Mouse (Mus musculus) stomach, embryonic 14.5 days (tissue): ENCODE results near the gene Odc1. TPM values are rescaled to one million over a fixed set of nuclear protein-coding genes. Genes with fewer than 3 reads are reported as not detected.

Experiments used
- ATAC-seq: fragments of 200-750 bp; cut with Nextera tagmentation; 2 replicates; pipeline ENCODE4 v1.8.0; 2017; ENCODE audit warnings: low read depth, moderate TSS enrichment; ENCODE audit not compliant: insufficient number of reproducible peaks, insufficient read depth, low FRiP score
- H3K27ac ChIP-seq: fragments of 300-500 bp; sonication (generic); 2 replicates; pipeline ENCODE4 v1.5.1; 2014; ENCODE audit warnings: mild to moderate bottlenecking, low read length, moderate library complexity, mixed read lengths
- H3K27me3 ChIP-seq: fragments of 300-500 bp; sonication (generic); 2 replicates; pipeline ENCODE4 v1.6.1; 2014; ENCODE audit warnings: low read length, control low read depth, mixed read lengths; ENCODE audit not compliant: control insufficient read depth, insufficient read depth
- H3K36me3 ChIP-seq: fragments of 300-500 bp; sonication (generic); 2 replicates; pipeline ENCODE4 v1.6.1; 2014; ENCODE audit warnings: mild to moderate bottlenecking, control low read depth, low read length, moderate library complexity, mixed read lengths; ENCODE audit not compliant: control insufficient read depth, insufficient read depth
- H3K4me1 ChIP-seq: fragments of 300-500 bp; sonication (generic); 2 replicates; pipeline ENCODE4 v1.6.1; 2014; ENCODE audit warnings: low read length, control low read depth, mixed read lengths; ENCODE audit not compliant: control insufficient read depth, insufficient read depth
- H3K4me2 ChIP-seq: fragments of 300-500 bp; sonication (generic); replicated peaks from 2 replicates; pipeline ENCODE4 v1.6.1; 2014; ENCODE audit warnings: low read depth, low read length, control low read depth
- H3K4me3 ChIP-seq: fragments of 300-500 bp; sonication (generic); 2 replicates; pipeline ENCODE4 v1.5.1; 2014; ENCODE audit warnings: low read depth, low read length, control low read depth
- H3K9ac ChIP-seq: fragments of 300-500 bp; sonication (generic); replicated peaks from 2 replicates; pipeline ENCODE4 v1.6.1; 2014; ENCODE audit warnings: low read depth, mild to moderate bottlenecking, control low read depth, low read length, moderate library complexity, mixed read lengths
- H3K9me3 ChIP-seq: fragments of 300-500 bp; sonication (generic); 2 replicates; pipeline ENCODE4 v1.6.1; 2016; ENCODE audit warnings: low read depth, low read length, control low read depth; ENCODE audit not compliant: control insufficient read depth
- WGBS: fragments of 180-500 bp; shearing (Covaris S2); extraction: QIAGEN DNeasy Blood & Tissue Kit; methylation state at CpG from one replicate; pipeline ENCODE4 v1.1.7; 2014; 5-methylcytosine and 5-hydroxymethylcytosine counted together
- polyA plus RNA-seq: library from polyadenylated mRNA; unstranded; fragments of >200 nt; fragmentation: Nextera tagmentation; extraction: Ambion mirVana; gene quantifications from 2 replicates; pipeline ENCODE4 v1.2.1, GENCODE M21; 2014

Gene Odc1
- polyA plus RNA-seq, 1 experiment from 2014 or later: 160 TPM

GRCm38 (mm10) chr12:17566046-17566408 lies 21.4 kb downstream of the Odc1 start:
- Histone ChIP-seq H3K4me2 (no peak overlapping the region), H3K27ac (no peak overlapping the region), H3K4me3 (no peak overlapping the region), H3K36me3 (no peaks in the 10 kb centered on the region), H3K4me1 (no peaks in the 10 kb centered on the region), H3K9ac (no peak overlapping the region), H3K9me3 (no peaks in the 10 kb centered on the region), H3K27me3 (no peaks in the 10 kb centered on the region)
- ATAC-seq: no peak
- WGBS: 92% methylated on average over 1 of the region's 1 CpGs

DNA sequence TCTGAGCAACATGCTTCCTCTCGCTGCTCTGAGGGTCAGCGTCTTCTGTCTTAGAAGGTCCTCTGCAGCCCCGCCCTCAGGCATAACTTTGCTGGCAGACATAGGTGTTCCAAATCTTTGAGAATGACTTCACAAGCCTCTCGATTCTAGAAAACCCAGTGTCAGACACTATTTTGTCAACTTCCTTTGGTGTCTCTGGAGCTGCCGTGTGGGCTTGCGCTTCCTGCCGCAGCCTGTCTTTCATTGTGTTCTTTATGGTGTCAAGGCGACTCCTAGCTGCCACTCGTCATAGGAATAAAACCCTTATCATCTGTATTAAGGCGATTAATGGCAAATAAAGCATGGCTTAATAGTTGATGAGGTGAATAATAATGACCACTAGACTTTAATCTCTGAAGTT lies 24.0 kb downstream of the Odc1 start:
- Histone ChIP-seq H3K4me3 (no peak overlapping the region), H3K27me3 (no peaks in the 10 kb centered on the region), H3K36me3 (no peaks in the 10 kb centered on the region), H3K9me3 (no peaks in the 10 kb centered on the region), H3K4me1 (no peaks in the 10 kb centered on the region), H3K9ac (no peak overlapping the region), H3K27ac (no peak overlapping the region), H3K4me2 (no peak overlapping the region)
- WGBS: 85% methylated on average over 10 of the region's 10 CpGs
- ATAC-seq: no peak

- H3K4me3 ChIP-seq: no peak overlapping the region
- H3K9me3 ChIP-seq: no peaks in the 10 kb centered on the region
- ATAC-seq: no peak
- no peaks in the 10 kb centered on the region for H3K27me3 ChIP-seq
- no peak overlapping the region for H3K4me2 ChIP-seq
- no peak overlapping the region for H3K9ac ChIP-seq
- peaks cover 6% of the 10 kb centered on the region; the same call in 1 of the 2 replicates for H3K4me1 ChIP-seq
- 78% methylated on average over 4 of the region's 4 CpGs for WGBS
- H3K27ac ChIP-seq: no peak overlapping the region
- no peaks in the 10 kb centered on the region for H3K36me3 ChIP-seq
Observed at GRCm38 (mm10) chr12:17574591-17574990, 30.0 kb downstream of the Odc1 start.

DNA sequence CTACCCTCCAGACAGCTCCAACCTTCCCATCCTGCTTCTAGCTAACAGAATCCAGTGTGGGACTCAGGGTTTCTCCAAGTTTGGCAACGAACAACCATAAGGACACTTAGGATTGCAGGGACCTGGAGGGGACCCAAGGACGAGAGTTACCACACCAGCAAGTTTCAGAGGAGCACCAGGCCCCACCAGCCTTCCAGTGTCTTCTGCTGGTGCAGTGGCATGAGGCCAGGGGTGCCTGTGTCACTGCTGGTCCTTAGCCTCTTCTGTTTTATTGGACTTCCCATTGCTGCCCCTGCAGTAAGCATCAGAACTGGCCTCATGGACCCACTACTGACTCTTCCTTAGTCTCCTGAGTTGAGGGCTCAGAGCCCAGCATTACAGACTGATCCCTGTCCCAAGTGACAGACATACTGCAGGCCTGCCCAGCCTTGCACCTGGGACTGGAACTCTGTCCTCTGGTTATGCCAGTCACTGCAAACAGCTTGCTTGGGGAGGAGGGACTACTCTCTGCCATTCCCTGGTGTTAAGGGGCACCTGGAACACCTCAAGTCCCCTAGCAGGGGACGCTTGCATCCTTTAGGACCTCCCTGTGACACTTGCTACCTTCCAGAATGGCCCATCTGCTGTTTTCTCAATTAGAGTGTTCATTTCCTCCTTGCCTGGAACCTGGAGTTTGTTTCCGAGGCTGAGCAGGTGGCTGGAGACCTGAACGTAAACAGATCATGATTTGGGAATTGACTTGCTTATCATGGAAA lies 30.7 kb downstream of the Odc1 start:
- WGBS: 48% methylated on average over 5 of the region's 5 CpGs
- H3K4me3 ChIP-seq: no peak overlapping the region
- ATAC-seq: no peak
- no peaks in the 10 kb centered on the region for H3K36me3 ChIP-seq
- no peak overlapping the region for H3K4me2 ChIP-seq
- no peaks in the 10 kb centered on the region for H3K27me3 ChIP-seq
- no peak overlapping the region for H3K27ac ChIP-seq
- no peak overlapping the region for H3K9ac ChIP-seq
- no peaks in the 10 kb centered on the region for H3K9me3 ChIP-seq
- peaks cover 6% of the 10 kb centered on the region; the same call in 1 of the 2 replicates for H3K4me1 ChIP-seq

DNA sequence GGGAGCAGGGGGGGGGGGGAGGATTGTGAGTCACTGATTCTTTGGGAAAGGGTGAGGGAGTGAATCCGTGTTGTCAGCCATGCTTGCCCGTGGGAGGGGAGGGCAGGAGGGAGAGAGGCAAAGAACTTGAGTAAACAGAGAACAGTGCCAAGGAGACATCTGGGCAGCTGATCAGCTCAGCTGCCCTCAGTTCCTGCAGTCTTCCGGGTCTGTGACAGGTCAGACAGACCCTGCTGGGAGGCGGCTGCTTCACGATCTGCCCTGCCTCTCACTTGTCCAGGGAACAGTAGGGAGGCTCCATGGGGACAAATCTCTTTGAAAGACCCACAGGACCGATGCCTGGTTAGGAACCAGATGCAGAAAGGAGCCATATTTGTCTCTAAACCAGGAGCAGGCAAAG lies 31.4 kb downstream of the Odc1 start:
- no peak overlapping the region for H3K4me3 ChIP-seq
- no peaks in the 10 kb centered on the region for H3K9me3 ChIP-seq
- H3K36me3 ChIP-seq: no peaks in the 10 kb centered on the region
- peaks cover 6% of the 10 kb centered on the region; the same call in 1 of the 2 replicates for H3K4me1 ChIP-seq
- WGBS: 10% methylated on average over 6 of the region's 6 CpGs
- 0 out of 2 replicates have a peak, but pooled peaks have one; percentile 61 for ATAC-seq
- H3K27me3 ChIP-seq: no peaks in the 10 kb centered on the region
- 0 out of 2 replicates have a peak overlapping the region, but pooled peaks have one; percentile 10 for H3K27ac ChIP-seq
- H3K9ac ChIP-seq: no peak overlapping the region
- no peak overlapping the region for H3K4me2 ChIP-seq

- WGBS: 41% methylated on average over 4 of the region's 4 CpGs
Observed at GRCm38 (mm10) chr12:17578601-17579000, 34.0 kb downstream of the Odc1 start.

DNA sequence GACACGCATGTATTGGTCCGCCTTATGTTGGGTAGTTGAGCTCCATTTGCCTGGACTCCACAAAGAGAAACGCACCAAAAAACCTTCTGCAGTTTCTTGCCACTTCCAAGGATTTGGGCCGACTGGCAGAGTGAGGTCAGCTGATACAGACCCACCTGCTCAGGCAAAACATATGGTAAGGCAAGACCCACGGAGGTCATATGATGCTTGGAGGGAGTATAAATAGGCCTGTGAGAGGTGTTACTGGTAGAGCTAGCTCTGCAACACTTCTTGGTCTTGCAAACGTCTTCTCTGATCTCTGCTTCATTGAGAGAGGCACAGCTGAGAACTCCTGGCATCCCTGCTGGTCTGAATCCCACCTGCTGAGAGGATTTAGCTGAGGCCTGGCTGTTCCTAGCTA lies 36.4 kb downstream of the Odc1 start:
- no peak overlapping the region for H3K9ac ChIP-seq
- ATAC-seq: no peak
- H3K4me3 ChIP-seq: no peak overlapping the region
- 64% methylated on average over 6 of the region's 6 CpGs for WGBS
- no peak overlapping the region for H3K27ac ChIP-seq
- H3K4me2 ChIP-seq: no peak overlapping the region
- no peaks in the 10 kb centered on the region for H3K36me3 ChIP-seq
- H3K4me1 ChIP-seq: peaks cover 5% of the 10 kb centered on the region; the same call in 1 of the 2 replicates
- H3K9me3 ChIP-seq: no peaks in the 10 kb centered on the region
- no peaks in the 10 kb centered on the region for H3K27me3 ChIP-seq

More at GRCm38 (mm10) chr12:17578601-17579000, 34.0 kb downstream of the Odc1 start:
- Histone ChIP-seq H3K9me3 (no peaks in the 10 kb centered on the region), H3K36me3 (no peaks in the 10 kb centered on the region), H3K4me1 (peaks cover 6% of the 10 kb centered on the region; the same call in 1 of the 2 replicates), H3K27ac (no peak overlapping the region), H3K27me3 (no peaks in the 10 kb centered on the region), H3K4me3 (no peak overlapping the region), H3K4me2 (no peak overlapping the region), H3K9ac (no peak overlapping the region)
- no peak for ATAC-seq

- H3K36me3 ChIP-seq: no peaks in the 10 kb centered on the region
- 92% methylated on average over 4 of the region's 4 CpGs for WGBS
- no peak overlapping the region for H3K4me3 ChIP-seq
- no peaks in the 10 kb centered on the region for H3K4me1 ChIP-seq
- no peak overlapping the region for H3K27ac ChIP-seq
- H3K4me2 ChIP-seq: no peak overlapping the region
- H3K9me3 ChIP-seq: no peaks in the 10 kb centered on the region
- no peak for ATAC-seq
- H3K27me3 ChIP-seq: no peaks in the 10 kb centered on the region
- H3K9ac ChIP-seq: no peak overlapping the region
Observed at GRCm38 (mm10) chr12:17582406-17582805, 37.8 kb downstream of the Odc1 start.

DNA sequence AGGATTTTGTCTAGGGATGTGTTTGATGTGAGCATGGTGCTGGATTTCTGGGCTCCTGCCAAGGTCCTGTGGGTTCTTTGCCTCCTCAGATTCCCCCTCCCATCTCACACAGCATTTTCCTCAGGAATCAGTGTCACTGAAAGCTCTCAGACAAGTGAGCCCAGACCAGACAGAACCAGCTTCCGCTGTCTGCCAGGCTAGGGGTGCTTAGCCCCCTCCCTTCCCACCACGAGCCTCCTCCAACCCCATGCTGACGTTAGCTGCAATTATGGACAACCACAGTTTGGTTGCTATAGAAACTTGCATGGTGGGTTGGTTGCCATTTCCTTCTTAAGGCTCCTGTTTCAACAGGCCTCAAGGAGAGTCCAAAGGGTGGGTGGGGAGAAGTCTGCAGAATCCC lies 39.3 kb downstream of the Odc1 start:
- Histone ChIP-seq H3K4me2 (no peak overlapping the region), H3K9ac (no peak overlapping the region), H3K27me3 (no peaks in the 10 kb centered on the region), H3K9me3 (no peaks in the 10 kb centered on the region), H3K36me3 (no peaks in the 10 kb centered on the region), H3K4me1 (no peaks in the 10 kb centered on the region), H3K27ac (no peak overlapping the region), H3K4me3 (no peak overlapping the region)
- WGBS: 39% methylated on average over 3 of the region's 3 CpGs
- peak; percentile 46; the same call in 1 of the 2 replicates for ATAC-seq
